Comparison of ENCODE assay signal across 7 mouse cellular contexts in genomic region chr17:88256599-88257544, GRCm38 (mm10).
DNase-seq lines count a peak whose midpoint lies in the region; ATAC-seq lines count a peak whose summit lies in the region.

No protein-coding gene starts in this region.

- peak; percentile 21 for ATAC-seq in activated CD4-positive, CD25-positive, alpha-beta regulatory T cell, adult 4 months
- peak; percentile 59 for ATAC-seq in megakaryocyte, adult 5-6 weeks (ENCODE audit: poor library complexity, severe bottlenecking)

- DNase-seq in cerebellum, postnatal 36 days, result peak; percentile 62 to 79
- DNase-seq in gastrocnemius, postnatal 10 days, result peak; percentile 64
- peak; percentile 64 for DNase-seq in induced T-regulatory cell, adult 2 months (ENCODE audit: low read depth)
- DNase-seq in left cerebral cortex, adult 8-10 months (ENCODE audit: low spot score in 2 of 2), result peak; percentile 34 to 69
- peak; percentile 26 for DNase-seq in right cerebral cortex, postnatal 14 days

Comparison
In these comparisons a context has a peak if more than half of its experiments do, and no peak if none do; other contexts are left out.
1. Peak in every context shown above with its lines: DNase-seq and ATAC-seq.